Mouse (Mus musculus) heart, embryonic 11.5 days (tissue): ENCODE results near the gene Rbm20. TPM values are rescaled to one million over a fixed set of nuclear protein-coding genes. Genes with fewer than 3 reads are reported as not detected.

Experiments
- ATAC-seq: fragments of 200-750 bp; cut with Nextera tagmentation; replicated peaks from 2 replicates; pipeline ENCODE4 v1.8.0; 2017; ENCODE audit warnings: moderate library complexity; ENCODE audit not compliant: insufficient number of reproducible peaks, low FRiP score, low TSS enrichment
- H3K27ac ChIP-seq: fragments of 300-500 bp; sonication (generic); 2 replicates; pipeline ENCODE4 v1.5.1; 2014; ENCODE audit warnings: mild to moderate bottlenecking, low read depth, low read length
- H3K27me3 ChIP-seq: fragments of 300-500 bp; sonication (generic); 2 replicates; pipeline ENCODE4 v1.6.1; 2014; ENCODE audit warnings: mild to moderate bottlenecking, low read length, mixed read lengths; ENCODE audit not compliant: control insufficient read depth, insufficient read depth
- H3K36me3 ChIP-seq: fragments of 300-500 bp; sonication (generic); 2 replicates; pipeline ENCODE4 v1.6.1; 2014; ENCODE audit warnings: mild to moderate bottlenecking, low read length, moderate library complexity, mixed read lengths; ENCODE audit not compliant: control insufficient read depth, insufficient read depth
- H3K4me1 ChIP-seq: fragments of 300-500 bp; sonication (generic); 2 replicates; pipeline ENCODE4 v1.6.1; 2014; ENCODE audit warnings: low read length; ENCODE audit not compliant: control insufficient read depth, insufficient read depth
- H3K4me2 ChIP-seq: fragments of 300-500 bp; sonication (generic); 2 replicates; pipeline ENCODE4 v1.6.1; 2014; ENCODE audit warnings: mild to moderate bottlenecking, moderate library complexity
- H3K4me3 ChIP-seq: fragments of 300-500 bp; sonication (generic); 2 replicates; pipeline ENCODE4 v1.5.1; 2014; ENCODE audit warnings: low read depth, low read length
- H3K9ac ChIP-seq: fragments of 300-500 bp; sonication (generic); 2 replicates; pipeline ENCODE4 v1.6.1; 2014; ENCODE audit warnings: mild to moderate bottlenecking, low read depth, low read length, moderate library complexity
- H3K9me3 ChIP-seq: fragments of 300-500 bp; sonication (generic); replicated peaks from 2 replicates; pipeline ENCODE4 v1.6.1; 2016; ENCODE audit warnings: low read length; ENCODE audit not compliant: control insufficient read depth
- WGBS: fragments of 180-500 bp; shearing (Covaris S2); extraction: QIAGEN DNeasy Blood & Tissue Kit; methylation state at CpG from one replicate; pipeline ENCODE4 v1.1.7; 2014; ENCODE audit not compliant: insufficient replicate concordance; 5-methylcytosine and 5-hydroxymethylcytosine counted together
- polyA plus RNA-seq: library from polyadenylated mRNA; unstranded; fragments of >200 nt; fragmentation: Nextera tagmentation; extraction: Ambion mirVana; gene quantifications from 2 replicates; pipeline ENCODE4 v1.2.1, GENCODE M21; 2014

The Rbm20 gene
- polyA plus RNA-seq, 1 experiment from 2014 or later: 25.0 TPM

DNA sequence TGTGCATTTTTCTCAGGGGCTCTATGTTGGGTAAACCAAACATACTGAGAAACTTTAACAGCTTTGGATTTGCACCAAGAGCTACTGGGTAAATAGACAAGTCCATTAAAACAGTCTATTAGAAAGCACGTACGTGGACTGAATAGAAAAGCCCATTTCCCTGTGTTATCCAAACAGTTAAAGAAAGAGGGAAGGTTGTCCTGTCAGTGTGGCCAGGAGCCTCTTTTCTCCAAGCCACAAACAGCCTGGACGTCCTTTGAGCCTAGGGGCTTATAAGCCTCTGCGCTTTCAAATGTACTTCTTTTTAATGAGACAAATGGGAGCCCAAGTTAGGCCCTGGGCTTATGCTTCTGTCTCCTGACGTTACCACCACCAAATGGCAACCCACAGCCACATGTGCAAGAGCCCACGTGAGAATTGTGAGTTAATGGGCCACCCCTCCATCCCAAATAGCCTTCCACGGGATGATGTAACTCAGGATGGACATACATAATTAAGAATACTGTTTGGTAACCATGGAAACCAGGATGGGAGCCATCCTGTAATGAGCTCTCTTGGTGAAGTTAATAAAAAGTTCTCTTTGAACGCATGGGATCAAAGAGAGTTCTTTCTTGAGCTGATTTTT, 156.8 kb downstream of the Rbm20 start:
- 76% methylated on average over 8 of the region's 8 CpGs for WGBS
- Histone ChIP-seq H3K9ac (no peak overlapping the region), H3K4me3 (no peak overlapping the region), H3K27ac (no peak overlapping the region), H3K36me3 (no peaks in the 10 kb centered on the region), H3K4me2 (no peak overlapping the region), H3K27me3 (no peaks in the 10 kb centered on the region), H3K9me3 (no peaks in the 10 kb centered on the region), H3K4me1 (peaks cover 25% of the 10 kb centered on the region)
- ATAC-seq: no peak

DNA sequence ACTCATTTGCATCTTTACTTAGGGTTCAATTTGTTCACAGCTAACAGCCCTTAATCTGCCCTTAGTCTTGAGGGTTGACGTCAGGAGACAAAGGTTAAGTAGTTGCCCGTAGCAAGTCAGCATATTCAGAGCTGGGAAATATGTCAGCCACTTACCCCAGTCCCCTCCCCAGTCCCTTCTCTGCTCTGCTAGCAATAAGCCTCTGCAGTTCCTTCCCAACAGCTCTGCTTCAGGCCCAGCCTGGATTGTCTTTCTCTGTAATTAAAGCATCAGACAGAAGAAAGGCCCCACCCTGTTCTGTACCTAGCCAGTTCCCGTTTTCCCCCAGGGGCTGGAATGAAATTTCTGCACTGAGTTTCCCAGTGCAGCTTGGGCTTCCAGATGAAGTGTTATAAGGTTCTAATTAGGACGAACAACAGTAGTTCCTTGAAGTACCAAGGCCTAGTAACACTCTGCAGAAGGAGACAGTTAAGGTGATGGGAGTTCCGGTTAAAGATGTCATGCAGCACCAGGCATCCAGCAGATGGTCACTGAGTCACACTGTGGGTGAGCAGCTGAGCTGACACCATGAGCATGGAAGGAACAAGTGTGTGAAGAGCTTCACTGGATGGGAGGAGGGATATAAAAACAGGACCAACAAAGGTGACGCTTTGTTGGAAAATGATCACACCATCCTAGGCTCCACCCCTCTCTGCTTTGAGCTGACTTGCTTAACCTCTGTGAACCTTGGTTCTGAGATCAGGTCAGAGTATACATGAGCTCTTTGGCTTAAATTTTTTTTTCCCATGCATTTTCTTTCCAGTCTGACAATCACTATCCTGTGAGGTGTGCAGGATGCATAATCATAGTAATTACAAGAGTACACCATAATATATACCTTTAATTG, 159.7 kb downstream of the Rbm20 start:
- WGBS: 64% methylated on average over 6 of the region's 6 CpGs
- no peak overlapping the region for H3K9ac ChIP-seq
- H3K27ac ChIP-seq: no peak overlapping the region
- 0 out of 2 replicates have a peak, but pooled peaks cover 4% of the 10 kb centered on the region for H3K4me1 ChIP-seq
- no peak overlapping the region for H3K4me2 ChIP-seq
- no peak overlapping the region for H3K4me3 ChIP-seq
- H3K27me3 ChIP-seq: no peaks in the 10 kb centered on the region
- H3K9me3 ChIP-seq: no peaks in the 10 kb centered on the region
- H3K36me3 ChIP-seq: peaks cover 2% of the 10 kb centered on the region; the same call in 1 of the 2 replicates
- no peak for ATAC-seq

DNA sequence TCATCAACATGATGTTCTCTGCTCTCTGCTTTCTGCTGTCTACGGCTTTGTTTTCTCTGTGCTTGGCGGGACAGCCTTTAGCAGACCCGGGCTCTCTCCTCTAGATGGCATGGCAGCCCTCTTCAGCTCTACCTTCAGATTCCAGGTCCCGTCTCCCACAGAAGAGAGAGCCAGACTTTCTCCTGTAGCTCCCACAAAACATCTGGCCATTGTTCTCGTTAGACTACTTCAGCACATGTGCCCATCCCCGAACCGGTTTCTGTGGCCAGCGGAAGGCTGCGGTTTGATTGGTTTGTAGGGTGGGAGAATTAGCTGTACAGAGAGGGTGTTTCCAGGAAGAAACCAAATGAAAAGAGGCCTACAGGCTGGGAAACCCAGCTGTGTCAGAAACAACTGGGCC, 161.7 kb downstream of the Rbm20 start:
- ATAC-seq: no peak
- Histone ChIP-seq H3K4me3 (no peak overlapping the region), H3K27ac (no peak overlapping the region), H3K4me1 (no peaks in the 10 kb centered on the region), H3K9ac (no peak overlapping the region), H3K4me2 (no peak overlapping the region), H3K36me3 (peaks cover 5% of the 10 kb centered on the region; the same call in 1 of the 2 replicates), H3K9me3 (no peaks in the 10 kb centered on the region), H3K27me3 (no peaks in the 10 kb centered on the region)
- 64% methylated on average over 9 of the region's 9 CpGs for WGBS

DNA sequence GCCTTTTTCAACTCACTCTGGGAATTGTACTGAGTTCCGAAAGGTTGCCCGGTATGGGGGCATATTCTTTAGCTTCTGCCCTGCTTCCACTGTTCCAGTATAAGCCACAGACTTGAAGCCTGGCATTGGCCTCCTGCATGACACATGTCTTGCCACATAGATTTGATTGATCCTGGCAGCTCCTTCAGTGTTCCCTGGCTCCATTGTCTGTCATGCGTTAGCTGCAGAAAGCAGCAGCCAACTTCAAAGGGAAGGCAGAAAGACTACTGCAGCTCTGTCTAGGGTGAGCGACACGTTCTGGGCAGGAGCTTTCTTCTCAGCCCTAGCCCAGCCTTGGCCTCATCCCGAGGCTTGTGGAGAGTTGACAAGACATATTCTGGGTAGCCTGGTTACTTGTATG, 162.7 kb downstream of the Rbm20 start:
- Histone ChIP-seq H3K27ac (no peak overlapping the region), H3K4me2 (no peak overlapping the region), H3K4me3 (no peak overlapping the region), H3K4me1 (no peaks in the 10 kb centered on the region), H3K9me3 (no peaks in the 10 kb centered on the region), H3K27me3 (no peaks in the 10 kb centered on the region), H3K36me3 (peaks cover 5% of the 10 kb centered on the region; the same call in 1 of the 2 replicates), H3K9ac (no peak overlapping the region)
- no peak for ATAC-seq
- WGBS: 69% methylated on average over 6 of the region's 6 CpGs

DNA sequence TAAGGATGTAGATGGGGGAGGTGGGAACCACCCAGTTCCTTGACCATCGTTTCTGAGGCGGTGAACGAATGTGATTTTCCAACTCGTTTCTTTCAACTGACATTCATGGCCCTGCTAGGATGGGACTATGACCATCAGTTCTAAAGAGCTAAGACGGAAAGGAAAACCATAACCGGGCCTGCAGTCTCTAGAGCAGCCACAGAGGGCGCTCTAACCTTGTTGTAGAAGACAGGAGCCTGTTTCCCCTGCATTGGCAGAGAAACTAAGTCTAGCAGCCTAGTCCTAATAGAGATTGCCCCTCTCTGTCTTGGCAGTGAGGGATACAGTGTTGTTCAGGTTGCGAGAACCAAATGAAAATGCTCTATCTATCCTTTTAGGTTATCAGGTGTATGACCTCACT, 164.8 kb downstream of the Rbm20 start:
- Histone ChIP-seq H3K4me1 (peaks cover 7% of the 10 kb centered on the region), H3K4me3 (no peak overlapping the region), H3K27ac (no peak overlapping the region), H3K9ac (no peak overlapping the region), H3K27me3 (no peaks in the 10 kb centered on the region), H3K9me3 (no peaks in the 10 kb centered on the region), H3K36me3 (peaks cover 5% of the 10 kb centered on the region; the same call in 1 of the 2 replicates), H3K4me2 (no peak overlapping the region)
- WGBS: 65% methylated on average over 8 of the region's 8 CpGs
- ATAC-seq: no peak

DNA sequence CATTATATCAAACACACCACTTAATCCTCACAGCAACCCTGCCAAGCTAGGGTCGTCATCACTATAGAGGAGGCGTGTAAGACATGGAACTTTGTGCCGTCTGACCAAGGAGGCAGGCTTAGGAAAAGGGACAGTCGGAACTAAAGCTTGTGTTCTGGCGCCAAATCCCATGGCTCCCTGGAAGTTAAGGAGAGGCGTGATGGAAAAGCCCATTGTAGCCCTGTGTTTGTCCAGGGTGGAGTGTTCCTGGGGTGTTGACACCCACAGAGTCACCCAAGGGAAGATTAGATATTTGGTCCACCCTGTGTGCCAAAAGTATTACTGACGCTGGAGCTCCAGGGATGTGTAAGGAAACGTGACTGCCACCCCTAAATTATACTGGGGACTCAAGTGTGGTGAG, 166.9 kb downstream of the Rbm20 start:
- Histone ChIP-seq H3K9me3 (no peaks in the 10 kb centered on the region), H3K4me2 (no peak overlapping the region), H3K4me1 (peaks cover 11% of the 10 kb centered on the region), H3K36me3 (peaks cover 8% of the 10 kb centered on the region; the same call in 1 of the 2 replicates), H3K27ac (no peak overlapping the region), H3K4me3 (no peak overlapping the region), H3K27me3 (no peaks in the 10 kb centered on the region), H3K9ac (no peak overlapping the region)
- 75% methylated on average over 8 of the region's 8 CpGs for WGBS
- no peak for ATAC-seq

DNA sequence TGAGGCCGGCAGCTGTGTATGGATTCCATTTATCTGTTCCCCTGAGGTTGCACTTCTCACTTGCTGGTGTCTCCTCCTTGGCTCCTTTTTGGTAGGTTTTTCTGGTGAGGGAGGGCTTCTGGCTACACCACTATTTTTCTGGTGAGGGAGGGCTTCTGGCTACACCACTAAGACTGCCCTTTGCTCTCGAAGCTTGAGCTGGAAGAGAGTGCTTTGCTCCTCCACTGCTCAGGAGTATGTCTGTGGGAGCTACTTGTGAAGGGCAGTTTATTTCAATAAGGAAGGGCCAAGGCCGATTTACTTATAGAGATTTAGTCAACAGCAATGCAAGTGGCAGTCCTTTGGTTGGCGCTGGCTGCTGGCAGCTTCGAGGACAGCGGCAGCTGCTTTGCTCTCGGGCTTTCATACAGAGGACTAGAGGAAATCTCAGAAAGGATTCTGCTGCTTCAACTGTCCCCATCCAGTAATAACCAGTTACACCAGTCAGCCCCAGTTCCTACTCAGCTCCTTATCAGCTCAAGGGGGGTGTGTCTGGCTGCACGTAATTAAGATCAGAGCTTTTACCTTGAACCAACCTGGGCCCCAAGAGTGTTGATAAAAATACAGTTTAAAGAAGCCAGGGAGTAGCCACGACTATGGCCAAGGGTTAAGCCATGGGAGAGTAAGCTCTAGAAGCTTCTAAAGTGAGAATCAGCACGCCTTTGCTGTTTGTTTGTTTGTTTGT, 171.3 kb downstream of the Rbm20 start:
- H3K4me1 ChIP-seq: peaks cover 20% of the 10 kb centered on the region
- H3K4me3 ChIP-seq: no peak overlapping the region
- no peak for ATAC-seq
- H3K27me3 ChIP-seq: no peaks in the 10 kb centered on the region
- H3K36me3 ChIP-seq: peaks cover 7% of the 10 kb centered on the region; the same call in 1 of the 2 replicates
- H3K9ac ChIP-seq: no peak overlapping the region
- H3K27ac ChIP-seq: no peak overlapping the region
- WGBS: 70% methylated on average over 10 of the region's 10 CpGs
- H3K4me2 ChIP-seq: no peak overlapping the region
- no peaks in the 10 kb centered on the region for H3K9me3 ChIP-seq

DNA sequence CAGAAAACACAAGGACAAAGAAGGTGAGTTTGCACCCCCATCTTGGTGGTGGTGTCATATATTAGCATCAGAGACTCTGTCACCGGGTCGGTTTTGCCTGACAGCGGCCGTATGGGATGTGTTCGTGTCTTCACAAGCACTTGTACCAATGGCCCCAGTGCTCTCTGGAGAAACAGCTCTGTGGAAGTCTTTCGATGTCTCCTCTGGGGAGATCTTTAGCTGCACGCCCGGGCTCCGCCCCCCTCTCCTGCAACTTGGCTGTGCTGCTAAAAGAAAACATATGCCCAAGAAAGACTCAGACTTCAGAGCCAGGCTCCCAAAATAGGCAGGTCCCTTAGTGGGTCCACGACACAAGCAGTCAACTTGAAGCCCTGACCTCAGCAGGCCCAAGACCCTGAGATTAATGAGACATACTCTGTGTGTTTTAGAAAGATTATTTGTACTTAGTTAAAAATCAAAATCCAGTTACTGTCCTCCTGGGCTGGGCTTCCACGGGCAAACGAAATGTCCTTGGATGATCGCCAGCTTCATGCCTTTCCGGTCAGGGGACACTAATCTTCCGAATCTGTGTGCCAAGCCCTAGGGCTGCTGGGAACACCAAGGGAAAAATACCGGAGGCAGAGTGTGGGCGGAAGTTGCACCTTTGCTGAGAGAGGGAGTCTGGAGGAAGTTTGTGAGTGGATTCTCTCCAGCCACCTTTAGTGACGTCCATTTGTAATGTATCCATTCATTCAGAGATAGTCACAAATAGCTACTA, 173.2 kb downstream of the Rbm20 start:
- H3K4me3 ChIP-seq: no peak overlapping the region
- no peaks in the 10 kb centered on the region for H3K27me3 ChIP-seq
- no peaks in the 10 kb centered on the region for H3K9me3 ChIP-seq
- H3K9ac ChIP-seq: no peak overlapping the region
- WGBS: 51% methylated on average over 18 of the region's 18 CpGs
- peaks cover 20% of the 10 kb centered on the region for H3K4me1 ChIP-seq
- ATAC-seq: no peak
- peak overlapping the region; percentile 59 for H3K27ac ChIP-seq
- peaks cover 12% of the 10 kb centered on the region for H3K36me3 ChIP-seq
- H3K4me2 ChIP-seq: no peak overlapping the region
